Mouse (Mus musculus) CH12.LX (cell line): ENCODE results near the gene Socs2. TPM values are rescaled to one million over a fixed set of nuclear protein-coding genes. Genes with fewer than 3 reads are reported as not detected.

Experiments
- DNase-seq: peaks from one replicate; pipeline ENCODE4 v3.0.0-alpha.2; 2013; ENCODE audit errors: extremely low read depth
- H3K27ac ChIP-seq: 2 replicates; pipeline ENCODE4 v1.5.1; 2012; ENCODE audit warnings: low read depth, mild to moderate bottlenecking, control low read depth, moderate library complexity; ENCODE audit not compliant: insufficient read depth
- H3K27me3 ChIP-seq: replicated peaks from 2 replicates; pipeline ENCODE3; 2012; ENCODE audit warnings: inconsistent platforms
- H3K36me3 ChIP-seq, 2 experiments: replicated peaks in 1 of 2; 2 replicates each; pipeline versions ENCODE3 to v1.6.1; 2012; ENCODE audit warnings: inconsistent platforms in 1 of 2, low read length in 1 of 2, mild to moderate bottlenecking in 1 of 2, mixed read lengths in 1 of 2, moderate library complexity in 1 of 2; ENCODE audit not compliant: control insufficient read depth in 1 of 2, insufficient read depth in 1 of 2
- H3K4me1 ChIP-seq, 2 experiments: 2 replicates each; pipeline ENCODE4 v1.6.1; 2012; ENCODE audit warnings: inconsistent platforms in 1 of 2, moderate library complexity in 1 of 2; ENCODE audit not compliant: insufficient read depth in 2 of 2, control insufficient read depth in 1 of 2
- H3K4me2 ChIP-seq: 2 replicates; pipeline ENCODE4 v1.6.1; 2012; ENCODE audit warnings: low read depth, mild to moderate bottlenecking, control low read depth; ENCODE audit not compliant: poor library complexity, insufficient read depth, severe bottlenecking
- H3K4me3 ChIP-seq, 3 experiments: fragments of 150-350 bp in 1 of 3; sonication (generic) in 1 of 3; replicated peaks in 1 of 3; 2 replicates each; pipeline versions ENCODE3 to v1.5.1; 2011 to 2012; ENCODE audit warnings: low read depth in 2 of 3, low read length in 2 of 3, mild to moderate bottlenecking in 2 of 3, moderate library complexity in 2 of 3, control low read depth in 1 of 3, improper control_type of control experiment in 1 of 3, inconsistent platforms in 1 of 3, mixed read lengths in 1 of 3; ENCODE audit not compliant: poor library complexity in 1 of 3
- H3K79me2 ChIP-seq: replicated peaks from 2 replicates; pipeline ENCODE4 v1.6.1; 2012; ENCODE audit warnings: mild to moderate bottlenecking, moderate library complexity; ENCODE audit not compliant: control insufficient read depth, poor library complexity, insufficient read depth, severe bottlenecking; ENCODE audit errors: extremely low read depth
- H3K9ac ChIP-seq: 2 replicates; pipeline ENCODE4 v1.6.1; 2012; ENCODE audit warnings: low read depth, mild to moderate bottlenecking, control low read depth, moderate library complexity; ENCODE audit not compliant: insufficient read depth
- H3K9me3 ChIP-seq: replicated peaks from 2 replicates; pipeline ENCODE3; 2012; ENCODE audit warnings: low read length, inconsistent platforms, mixed read lengths
- BHLHE40 ChIP-seq: IDR thresholded peaks from 2 replicates; pipeline ENCODE4 v1.6.1; 2011; ENCODE audit warnings: mild to moderate bottlenecking, low read depth, low read length, improper control_type of control experiment
- CHD1 ChIP-seq: IDR thresholded peaks from 2 replicates; pipeline ENCODE4 v1.6.1; 2012; ENCODE audit warnings: low read depth, low read length, improper control_type of control experiment, inconsistent platforms
- CHD2 ChIP-seq: IDR thresholded peaks from 2 replicates; pipeline ENCODE4 v1.6.1; 2011; ENCODE audit warnings: low read length, improper control_type of control experiment
- E2F4 ChIP-seq: IDR thresholded peaks from 2 replicates; pipeline ENCODE4 v1.6.1; 2011; ENCODE audit warnings: low read depth, low read length, improper control_type of control experiment; ENCODE audit not compliant: insufficient replicate concordance
- ELF1 ChIP-seq: IDR thresholded peaks from 2 replicates; pipeline ENCODE4 v1.6.1; 2014; ENCODE audit warnings: low read depth, mild to moderate bottlenecking, inconsistent platforms, low read length, improper control_type of control experiment
- EP300 ChIP-seq: IDR thresholded peaks from 2 replicates; pipeline ENCODE4 v1.6.1; 2011; ENCODE audit warnings: low read length, improper control_type of control experiment
- ETS1 ChIP-seq: conservative IDR thresholded peaks from 2 replicates; pipeline ENCODE4 v1.6.1; 2012; ENCODE audit warnings: low read depth, mild to moderate bottlenecking, inconsistent platforms, low read length, improper control_type of control experiment, moderate library complexity
- IRF4 ChIP-seq: IDR thresholded peaks from 2 replicates; pipeline ENCODE4 v1.6.1; 2014; ENCODE audit warnings: low read depth, mild to moderate bottlenecking, inconsistent platforms, low read length, improper control_type of control experiment
- JUN ChIP-seq: IDR thresholded peaks from 2 replicates; pipeline ENCODE4 v1.6.1; 2011; ENCODE audit warnings: low read depth, mild to moderate bottlenecking, low read length, improper control_type of control experiment, moderate library complexity; ENCODE audit not compliant: insufficient read depth
- JUND ChIP-seq: conservative IDR thresholded peaks from 2 replicates; pipeline ENCODE4 v1.6.1; 2011; ENCODE audit warnings: low read depth, low read length, improper control_type of control experiment
- KAT2A ChIP-seq: IDR thresholded peaks from 2 replicates; pipeline ENCODE4 v1.6.1; 2012; ENCODE audit warnings: low read length, improper control_type of control experiment, inconsistent platforms; ENCODE audit not compliant: insufficient replicate concordance
- MAFK ChIP-seq: IDR thresholded peaks from 2 replicates; pipeline ENCODE4 v1.6.1; 2011; ENCODE audit warnings: low read length, improper control_type of control experiment; ENCODE audit not compliant: insufficient replicate concordance
- MAX ChIP-seq: IDR thresholded peaks from 2 replicates; pipeline ENCODE4 v1.6.1; 2011; ENCODE audit warnings: low read length, improper control_type of control experiment
- MEF2A ChIP-seq: IDR thresholded peaks from 2 replicates; pipeline ENCODE4 v1.6.1; 2014; ENCODE audit warnings: low read depth, mild to moderate bottlenecking, inconsistent platforms, low read length, improper control_type of control experiment, borderline replicate concordance
- MXI1 ChIP-seq: IDR thresholded peaks from 2 replicates; pipeline ENCODE4 v1.6.1; 2011; ENCODE audit warnings: mild to moderate bottlenecking, low read depth, low read length, improper control_type of control experiment
- MYC ChIP-seq: IDR thresholded peaks from 2 replicates; pipeline ENCODE4 v1.6.1; 2011; ENCODE audit warnings: low read depth, mild to moderate bottlenecking, improper control_type of control experiment, low read length
- NELFE ChIP-seq: IDR thresholded peaks from 2 replicates; pipeline ENCODE4 v1.6.1; 2011; ENCODE audit warnings: low read depth, low read length, improper control_type of control experiment
- PAX5 ChIP-seq: IDR thresholded peaks from 2 replicates; pipeline ENCODE4 v1.6.1; 2012; ENCODE audit warnings: low read length, inconsistent platforms, mixed read lengths
- POLR2AphosphoS2 ChIP-seq: IDR thresholded peaks from 2 replicates; pipeline ENCODE4 v1.6.1; 2011; ENCODE audit warnings: low read depth, low read length, improper control_type of control experiment
- RCOR1 ChIP-seq: conservative IDR thresholded peaks from 2 replicates; pipeline ENCODE4 v1.6.1; 2012; ENCODE audit warnings: low read depth, mild to moderate bottlenecking, inconsistent platforms, low read length, improper control_type of control experiment
- SIN3A ChIP-seq: IDR thresholded peaks from 2 replicates; pipeline ENCODE4 v1.6.1; 2012; ENCODE audit warnings: low read length, improper control_type of control experiment, inconsistent platforms
- SMC3 ChIP-seq: IDR thresholded peaks from 2 replicates; pipeline ENCODE4 v1.6.1; 2011; ENCODE audit warnings: low read depth, low read length, improper control_type of control experiment
- TCF12 ChIP-seq: IDR thresholded peaks from 2 replicates; pipeline ENCODE4 v1.6.1; 2014; ENCODE audit warnings: low read depth, mild to moderate bottlenecking, inconsistent platforms, low read length, improper control_type of control experiment
- ZMIZ1 ChIP-seq: IDR thresholded peaks from 2 replicates; pipeline ENCODE4 v1.6.1; 2012; ENCODE audit warnings: low read depth, mild to moderate bottlenecking, inconsistent platforms, low read length, improper control_type of control experiment
- ZNF384 ChIP-seq: IDR thresholded peaks from 2 replicates; pipeline ENCODE4 v1.6.1; 2012; ENCODE audit warnings: low read depth, low read length, improper control_type of control experiment, inconsistent platforms
- dilution Hi-C: fragments of 300-500 bp; cut with MboI; formaldehyde crosslinking; loops from 2 replicates; pipeline ENCODE4 v1.14.3; 2020; ENCODE audit warnings: low sequenced_read_pairs; ENCODE audit not compliant: extremely low pct_unique_long_range_greater_than_20kb, extremely low pct_ligation_motif_present
- in situ Hi-C: fragments of 300-500 bp; cut with MboI; formaldehyde crosslinking; loops from 3 replicates; pipeline ENCODE4 v1.14.3; 2019; ENCODE audit warnings: low sequenced_read_pairs, low pct_ligation_motif_present, low pct_unique_long_range_greater_than_20kb, mixed read lengths
- polyA plus RNA-seq: library from polyadenylated mRNA; unstranded; fragments of >175 nt; gene quantifications from 2 replicates; pipeline ENCODE4 v1.2.1, GENCODE M21; 2012; ENCODE audit warnings: low read depth; ENCODE audit not compliant: insufficient read length
- total RNA-seq, 2 experiments: library from RNA; depleted of rRNA; stranded (reverse); fragments of 300-350 nt in 1 of 2; fragments of >200 nt in 1 of 2; gene quantifications; 2 replicates each; pipeline ENCODE4 v1.2.3; 2012 to 2014

The Socs2 gene
- total and polyA plus RNA-seq, 3 experiments: 7.8 to 16.3 (median 15.7) TPM

DNA sequence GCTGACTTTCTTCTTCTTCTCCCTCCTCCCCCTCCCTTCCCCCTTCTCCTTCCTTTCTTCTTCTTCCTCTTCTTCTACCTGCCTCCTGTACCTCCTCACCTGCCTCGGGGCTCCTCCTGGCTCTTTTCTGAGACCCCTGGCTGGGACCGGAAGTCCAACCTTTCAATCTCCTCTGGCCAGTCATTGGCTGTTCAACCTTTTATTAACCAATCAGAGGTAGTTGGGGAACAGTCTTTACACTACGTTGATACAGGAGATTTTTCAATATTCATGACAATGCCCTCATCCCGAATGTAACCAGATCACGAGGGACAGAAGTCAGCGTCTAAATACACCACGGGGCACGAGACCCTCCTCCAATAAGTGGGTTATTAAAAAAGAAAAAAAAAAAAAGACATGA is 32.5 kb downstream of the Socs2 start:
- TF ChIP-seq POLR2AphosphoS2 (no peak), EP300 (no peak), RCOR1 (no peak), E2F4 (no peak), JUN (no peak), SIN3A (no peak), ELF1 (no peak), SMC3 (no peak), CHD1 (no peak), MXI1 (no peak)
- in situ Hi-C loops: no loop called here
- Histone ChIP-seq H3K4me1 (peaks cover 4 to 15% of the 10 kb centered on the region in 2 experiments; a peak in 3 of 4 replicates), H3K9ac (no peak overlapping the region), H3K9me3 (peaks cover 7% of the 10 kb centered on the region), H3K36me3 (no peaks in the 10 kb centered on the region), H3K4me2 (no peak overlapping the region), H3K27me3 (no peaks in the 10 kb centered on the region), H3K27ac (no peak overlapping the region), H3K79me2 (no peaks in the 10 kb centered on the region), H3K4me3 (no peak overlapping the region)
- DNase-seq: no peak
- dilution Hi-C loops: no loop called here

DNA sequence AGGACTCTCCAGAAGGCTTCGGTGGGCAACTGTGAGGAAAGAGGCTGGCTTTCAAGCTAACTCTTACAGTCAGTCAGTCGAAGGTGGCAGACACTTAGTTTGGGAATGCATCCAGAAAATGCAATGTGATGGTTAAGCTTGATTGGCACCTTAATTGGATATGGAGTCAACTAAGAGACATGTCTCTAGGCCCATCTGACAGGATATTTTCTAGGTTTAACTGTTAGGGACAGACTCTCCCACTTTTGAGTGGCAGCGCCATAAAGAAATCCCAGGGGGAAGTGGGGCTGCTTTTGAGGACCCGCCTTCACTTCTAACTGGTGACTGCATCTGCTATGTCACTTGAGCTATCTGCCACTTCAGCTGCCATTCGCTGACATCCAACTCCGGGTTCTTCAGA is 43.6 kb downstream of the Socs2 start:
- H3K9ac ChIP-seq: no peak overlapping the region
- H3K27me3 ChIP-seq: no peaks in the 10 kb centered on the region
- H3K9me3 ChIP-seq: peaks cover 7% of the 10 kb centered on the region
- no peak overlapping the region for H3K27ac ChIP-seq
- no peak overlapping the region for H3K4me2 ChIP-seq
- dilution Hi-C loops (no loop called here), in situ Hi-C loops (no loop called here)
- no peak for DNase-seq
- H3K4me3 ChIP-seq: no peak overlapping the region
- H3K4me1 ChIP-seq: peaks cover 14 to 29% of the 10 kb centered on the region in 2 experiments
- H3K79me2 ChIP-seq: no peaks in the 10 kb centered on the region
- TF ChIP-seq ETS1 (no peak), PAX5 (no peak), CHD2 (no peak), TCF12 (no peak), E2F4 (no peak), KAT2A (no peak)
- H3K36me3 ChIP-seq: no peaks in the 10 kb centered on the region

DNA sequence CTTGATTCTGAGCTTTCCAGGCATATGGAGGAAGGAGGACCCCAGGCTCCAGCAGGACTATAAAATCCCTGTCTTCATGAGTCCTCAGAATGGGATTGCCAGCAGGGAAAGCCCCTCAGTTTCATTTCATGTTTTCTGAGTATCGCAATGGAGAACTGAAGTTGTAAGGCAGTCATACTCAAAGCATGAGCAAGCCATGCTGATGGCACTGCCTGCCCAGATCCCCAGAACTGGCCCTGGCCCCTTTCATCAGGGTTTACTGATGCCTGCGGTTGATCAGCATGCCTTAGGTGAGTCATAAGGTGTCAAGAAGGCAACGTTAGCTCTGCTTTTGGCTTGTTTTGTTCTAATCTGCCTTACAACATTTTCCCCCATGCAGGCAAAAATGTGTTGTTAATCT is 45.0 kb downstream of the Socs2 start:
- H3K9me3 ChIP-seq: no peaks in the 10 kb centered on the region
- no peak overlapping the region for H3K9ac ChIP-seq
- H3K79me2 ChIP-seq: no peaks in the 10 kb centered on the region
- peak overlapping the region; percentile 76; the same call in 1 of the 2 replicates for H3K27ac ChIP-seq
- no peak overlapping the region for H3K4me3 ChIP-seq
- H3K4me2 ChIP-seq: peak overlapping the region; percentile 32
- no peaks in the 10 kb centered on the region for H3K27me3 ChIP-seq
- H3K4me1 ChIP-seq: peaks cover 20 to 40% of the 10 kb centered on the region in 2 experiments
- in situ Hi-C loops (no loop called here), dilution Hi-C loops (no loop called here)
- DNase-seq: peak; percentile 90
- TF ChIP-seq JUND (peak; percentile 68; the same call in 1 of the 2 replicates), SMC3 (no peak), ZMIZ1 (no peak), JUN (peak; percentile 66), IRF4 (peak; percentile 95), MAX (peak; percentile 80), PAX5 (no peak), BHLHE40 (peak; percentile 88), CHD2 (0 out of 2 replicates have a peak, but pooled peaks have one; percentile 49), TCF12 (peak; percentile 65; the same call in 1 of the 2 replicates), NELFE (no peak), MYC (peak; percentile 87; the same call in 1 of the 2 replicates), EP300 (peak; percentile 93), ETS1 (peak; percentile 84), MAFK (peak; percentile 66; the same call in 1 of the 2 replicates), RCOR1 (peak; percentile 83), MEF2A (peak; percentile 83), ZNF384 (0 out of 2 replicates have a peak, but pooled peaks have one; percentile 35)
- no peaks in the 10 kb centered on the region for H3K36me3 ChIP-seq
